Mouse (Mus musculus) CD4-positive, CD25-positive, alpha-beta regulatory T cell, adult 4 months (primary cell): Measurements from ENCODE around the gene Esp15. TPM values are rescaled to one million over a fixed set of nuclear protein-coding genes. Genes with fewer than 3 reads are reported as not detected.
"Not testable (repeated sequence)": the region's sequence is repeated elsewhere in the genome, so short reads cannot be mapped to it uniquely, and the experiment has no call there.

Experiments used
- ATAC-seq: one replicate; pipeline ENCODE4 v1.8.0; 2017
- polyA plus RNA-seq, 2 experiments: library from polyadenylated mRNA; unstranded; fragments of 100-300 nt; shearing (Covaris generic); gene quantifications; one replicate each; pipeline ENCODE4 v1.2.1; 2017

Esp15 gene
- not detected for polyA plus RNA-seq

- not testable (repeated sequence) for ATAC-seq
Observed at GRCm38 (mm10) chr17:39640654-39641053, at the start of gene Esp15. Esp15 (plus strand) TSS chr17:39640954.

- no peak for ATAC-seq
Observed at GRCm38 (mm10) chr17:39591550-39591949, 49.2 kb upstream of the Esp15 start.

Other genes with a start within 250 kb of the Esp15 start
- not detected for gene Esp18, start 234.6 kb upstream of the Esp15 start, polyA plus RNA-seq
- not detected for gene Esp16, start 104.8 kb upstream of the Esp15 start, polyA plus RNA-seq